Mouse (Mus musculus) brain, adult 2 months (tissue): ENCODE measurements around the gene Cldn34b4.

Experiments
- DNase-seq: peaks from one replicate; pipeline ENCODE4 v3.0.0; 2011; ENCODE audit warnings: low read depth, low spot score

The Cldn34b4 gene

DNA sequence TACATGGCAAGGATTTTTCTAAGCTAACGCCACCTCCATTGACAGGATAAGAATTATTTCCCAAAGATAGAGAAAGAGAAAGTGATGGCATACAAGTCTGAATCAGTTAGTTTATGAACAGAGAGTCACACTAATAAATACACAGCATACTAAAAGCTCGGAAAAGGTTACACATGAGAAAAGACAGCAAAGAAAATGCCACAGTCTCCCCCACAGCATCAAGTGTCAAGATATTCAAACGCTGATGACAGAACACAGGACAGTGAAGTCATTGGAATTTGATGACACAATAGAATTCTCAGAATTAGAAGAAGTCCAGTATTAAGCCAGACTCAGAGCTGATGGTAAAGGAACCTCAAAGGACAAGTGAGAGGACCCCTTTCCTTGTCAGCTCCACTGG is at the start of gene Cldn34b4:
TSS of gene Cldn34b4 (plus strand) at position 301 of the 400 bp plus-strand sequence.
- DNase-seq = no peak
